Mouse (Mus musculus): ENCODE data around the gene Msi2. TPM values are rescaled to one million over a fixed set of nuclear protein-coding genes. Genes with fewer than 3 reads are reported as not detected.
A peak's percentile ranks its signal among the peaks of the same experiment; 100 is the strongest.

The Msi2 gene
- polyA plus RNA-seq (2015; fragmentation: Nextera tagmentation; extraction: Ambion mirVana), result 36.6 and 41.0 TPM in 2 replicates

DNA sequence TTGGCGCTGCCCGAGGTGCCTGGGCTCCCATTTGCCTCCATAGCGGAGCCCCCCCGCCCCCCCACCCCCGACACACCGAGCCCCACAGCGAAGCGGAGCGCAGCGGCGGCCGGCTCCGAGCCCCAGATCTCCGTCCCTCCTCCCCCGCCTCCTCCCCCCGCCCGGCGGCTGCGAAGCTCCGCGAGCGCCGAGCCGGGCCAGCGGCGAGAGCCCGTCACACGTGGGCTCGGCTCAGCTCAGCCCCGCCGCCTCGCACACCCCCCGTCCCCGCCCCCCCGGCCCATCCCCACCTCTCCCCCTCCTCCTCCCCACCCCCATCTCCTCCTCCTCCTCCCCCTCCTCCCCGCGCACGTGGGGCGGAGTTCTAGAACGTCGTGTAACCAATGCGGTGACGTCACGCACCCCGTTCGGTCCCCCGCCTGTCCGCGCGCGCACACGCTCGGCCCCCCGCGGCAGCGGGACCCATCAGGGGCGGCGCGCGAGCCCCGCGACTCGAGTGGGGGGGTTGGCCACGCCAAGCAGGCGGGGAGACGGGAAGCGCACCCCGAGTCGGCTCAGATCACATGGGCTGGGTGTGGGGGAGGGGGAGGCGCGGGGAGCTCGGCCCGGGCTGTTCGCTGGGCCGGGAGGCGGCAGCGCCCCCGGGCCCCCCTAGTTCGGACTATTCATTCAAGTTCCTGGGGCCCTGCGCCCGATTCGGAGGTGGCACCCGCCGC lies at the start of gene Msi2:
Gene Msi2 (minus strand): TSS at position 464 of the 716 bp plus-strand sequence.
- peak within 1 kb of the TSS; percentile 92 for H3K4me3 ChIP-seq
- 2% methylated on average over 47 of the region's 84 CpGs for WGBS
- no peaks in the 10 kb centered on the region for H3K9me3 ChIP-seq
- H3K36me3 ChIP-seq, result no peaks in the 10 kb centered on the region
- peak within 1 kb of the TSS; percentile 99 for H3K9ac ChIP-seq
- H3K4me1 ChIP-seq (replicated peaks), result peaks cover 63% of the 10 kb centered on the region
- H3K4me2 ChIP-seq, result peak within 1 kb of the TSS; percentile 92
- H3K27me3 ChIP-seq, result no peaks in the 10 kb centered on the region
- ATAC-seq (ENCODE audit: low FRiP score), result peak; percentile 88
- peak within 1 kb of the TSS; percentile 96 for H3K27ac ChIP-seq

DNA sequence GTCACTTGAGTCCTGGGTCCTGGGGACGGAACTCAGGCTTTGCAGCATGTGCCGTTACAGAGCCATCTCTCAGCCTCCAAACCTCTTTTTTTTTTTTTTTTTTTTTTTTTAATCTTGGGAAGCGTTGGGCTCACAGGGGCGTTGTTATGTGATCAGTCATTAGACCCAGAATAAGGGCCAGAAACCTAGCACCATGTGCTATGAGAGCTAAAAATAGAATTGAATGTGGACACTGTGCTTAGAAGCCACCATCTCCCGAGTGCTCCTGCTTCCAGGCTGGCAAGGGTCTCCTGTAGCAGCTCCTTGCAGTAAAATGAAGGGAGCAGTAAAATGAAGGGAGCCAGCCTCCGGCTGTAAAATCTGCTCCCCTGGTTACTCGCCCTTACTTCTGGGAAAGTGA lies 47.3 kb upstream of the Msi2 start:
- Histone ChIP-seq H3K36me3 (no peaks in the 10 kb centered on the region), H3K27me3 (no peaks in the 10 kb centered on the region), H3K9me3 (no peaks in the 10 kb centered on the region), H3K4me1 (replicated peaks) (no peaks in the 10 kb centered on the region; the same call in 1 of the 2 replicates), H3K4me2 (no peak overlapping the region), H3K9ac (no peak overlapping the region), H3K4me3 (no peak overlapping the region), H3K27ac (no peak overlapping the region)
- 55% methylated on average over 7 of the region's 7 CpGs for WGBS
- no peak for ATAC-seq (ENCODE audit: low FRiP score)

DNA sequence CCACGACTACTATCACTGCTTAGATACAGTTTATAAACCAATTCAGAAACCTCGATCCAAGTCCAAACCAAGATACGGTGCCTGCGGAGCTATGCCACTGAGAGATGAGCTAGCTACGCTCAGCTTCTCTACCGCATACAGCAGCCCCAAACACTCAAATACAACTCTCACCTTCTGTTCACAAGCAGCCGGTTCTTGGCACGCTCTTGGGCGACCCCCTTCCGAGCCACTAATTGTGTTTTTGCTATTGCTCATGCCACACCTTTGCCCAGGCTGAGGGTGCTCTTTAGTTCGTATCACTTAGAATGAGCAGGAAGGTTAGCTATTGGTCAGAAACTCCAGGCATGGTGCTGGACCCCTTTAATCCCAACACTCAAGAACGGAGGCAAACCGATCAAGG lies 45.1 kb upstream of the Msi2 start:
- Histone ChIP-seq H3K4me3 (no peak overlapping the region), H3K4me2 (no peak overlapping the region), H3K9ac (no peak overlapping the region), H3K4me1 (replicated peaks) (peaks cover 3% of the 10 kb centered on the region; the same call in 1 of the 2 replicates), H3K36me3 (no peaks in the 10 kb centered on the region), H3K27ac (no peak overlapping the region), H3K9me3 (no peaks in the 10 kb centered on the region), H3K27me3 (no peaks in the 10 kb centered on the region)
- no peak for ATAC-seq (ENCODE audit: low FRiP score)
- 90% methylated on average over 13 of the region's 13 CpGs for WGBS

DNA sequence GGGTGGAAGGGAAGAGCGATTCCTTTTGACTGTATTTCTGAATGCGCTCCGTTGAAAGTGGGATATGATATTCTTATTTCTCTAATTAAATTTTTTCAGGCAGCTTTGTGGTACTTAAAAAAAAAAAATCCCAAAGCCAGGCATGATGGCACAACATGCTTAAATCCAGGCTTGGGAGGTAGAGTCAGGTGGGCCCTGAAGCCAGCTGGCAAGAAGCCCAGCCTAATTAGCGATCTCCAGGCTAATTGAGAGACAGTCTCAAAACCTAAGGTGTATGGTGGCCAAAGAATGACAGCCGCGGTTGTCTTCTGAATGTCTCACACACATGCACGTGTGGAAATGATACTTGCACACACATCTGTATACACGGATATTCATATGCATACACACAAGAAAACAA lies 41.2 kb upstream of the Msi2 start:
- no peak for ATAC-seq (ENCODE audit: low FRiP score)
- Histone ChIP-seq H3K27ac (0 out of 2 replicates have a peak overlapping the region, but pooled peaks have one; percentile 35), H3K4me3 (no peak overlapping the region), H3K9me3 (no peaks in the 10 kb centered on the region), H3K9ac (no peak overlapping the region), H3K27me3 (no peaks in the 10 kb centered on the region), H3K4me1 (replicated peaks) (peaks cover 4% of the 10 kb centered on the region; the same call in 1 of the 2 replicates), H3K36me3 (no peaks in the 10 kb centered on the region), H3K4me2 (no peak overlapping the region)
- 81% methylated on average over 8 of the region's 8 CpGs for WGBS

DNA sequence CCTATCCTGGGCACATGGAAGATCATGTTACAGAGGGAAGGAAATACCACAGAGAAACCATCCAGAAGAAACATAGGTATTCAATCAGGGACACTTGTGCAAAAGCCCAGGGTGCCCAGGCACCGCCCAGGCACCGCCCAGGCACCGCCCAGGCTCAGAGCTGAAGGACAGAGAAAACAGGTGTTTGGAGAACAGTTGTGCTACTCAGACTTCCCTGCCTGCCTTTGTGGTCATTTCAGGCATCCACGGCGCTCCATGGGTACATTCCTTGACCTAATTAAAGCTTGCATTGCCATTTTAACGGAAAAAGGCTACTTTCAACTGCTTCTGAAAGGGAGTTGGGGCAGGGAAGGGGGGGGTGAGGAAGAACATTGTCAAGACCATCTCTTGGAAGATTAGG lies 40.1 kb upstream of the Msi2 start:
- 46% methylated on average over 6 of the region's 6 CpGs for WGBS
- H3K9ac ChIP-seq, result no peak overlapping the region
- no peak overlapping the region for H3K4me3 ChIP-seq

DNA sequence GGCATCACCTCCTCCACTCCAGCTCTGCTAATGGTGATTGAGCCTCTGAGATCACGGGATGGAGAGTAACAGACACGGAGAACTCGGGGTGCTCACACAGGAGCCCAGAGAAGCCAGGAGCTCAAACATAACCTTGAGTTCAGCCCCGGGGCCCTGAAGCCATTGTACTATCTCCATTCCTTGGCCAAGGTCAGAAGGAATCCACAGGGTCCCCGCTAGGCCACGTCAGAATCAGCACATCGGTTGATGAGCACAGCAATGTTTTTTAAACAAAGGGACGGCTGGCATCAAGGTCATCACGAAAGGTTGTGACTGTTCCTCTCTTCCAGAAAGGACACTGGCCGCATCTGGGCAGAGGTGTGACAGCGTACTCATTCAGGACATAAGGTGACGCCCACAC lies 27.0 kb upstream of the Msi2 start:
- Histone ChIP-seq H3K4me2 (no peak overlapping the region), H3K9me3 (no peaks in the 10 kb centered on the region; the same call in 1 of the 2 replicates), H3K4me3 (no peak overlapping the region), H3K36me3 (no peaks in the 10 kb centered on the region), H3K9ac (no peak overlapping the region), H3K4me1 (replicated peaks) (no peaks in the 10 kb centered on the region), H3K27me3 (no peaks in the 10 kb centered on the region), H3K27ac (no peak overlapping the region)
- no peak for ATAC-seq (ENCODE audit: low FRiP score)
- 86% methylated on average over 12 of the region's 12 CpGs for WGBS

More for the DNA sequence above, 40.1 kb upstream of the Msi2 start:
- ATAC-seq (ENCODE audit: low FRiP score), result no peak
- no peaks in the 10 kb centered on the region for H3K36me3 ChIP-seq
- peaks cover 4% of the 10 kb centered on the region; the same call in 1 of the 2 replicates for H3K4me1 ChIP-seq (replicated peaks)
- H3K9me3 ChIP-seq, result no peaks in the 10 kb centered on the region
- H3K27me3 ChIP-seq, result no peaks in the 10 kb centered on the region
- no peak overlapping the region for H3K27ac ChIP-seq
- no peak overlapping the region for H3K4me2 ChIP-seq

DNA sequence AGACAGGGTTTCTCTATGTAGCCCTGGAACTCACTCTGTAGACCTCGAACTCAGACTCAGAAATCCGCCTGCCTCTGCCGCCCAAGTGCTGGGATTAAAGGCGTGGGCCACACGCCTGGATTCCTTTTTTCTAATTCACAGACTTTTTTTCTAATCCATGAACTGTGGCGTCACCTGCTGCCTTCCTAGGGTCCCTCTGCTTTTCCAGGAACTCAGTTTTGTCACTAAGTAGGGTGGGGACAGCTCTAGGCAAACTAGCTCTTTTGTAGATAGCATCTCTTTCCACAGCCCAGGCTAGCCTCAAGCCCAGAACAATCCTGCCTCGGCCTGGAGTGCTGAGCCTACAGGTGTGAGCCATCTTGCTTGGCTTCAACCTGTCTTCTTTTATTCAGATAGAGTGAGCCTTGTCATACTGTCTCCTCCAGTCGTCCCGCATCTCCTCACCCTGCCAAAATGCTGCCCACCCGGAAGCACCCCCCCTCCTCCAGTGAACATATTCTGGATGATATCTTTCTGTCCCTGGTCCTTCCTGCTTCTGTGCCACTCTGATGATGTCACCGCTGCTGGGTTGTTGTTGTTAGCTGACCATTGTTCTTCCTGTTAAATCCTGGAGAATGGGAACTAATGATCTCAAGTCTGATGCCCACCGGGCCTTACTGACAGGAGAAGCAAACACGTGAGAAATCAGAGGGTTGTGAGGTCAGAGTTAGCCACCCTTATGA lies 21.4 kb upstream of the Msi2 start:
- 92% methylated on average over 13 of the region's 13 CpGs for WGBS
- no peak for ATAC-seq (ENCODE audit: low FRiP score)
- H3K9ac ChIP-seq, result no peak overlapping the region

DNA sequence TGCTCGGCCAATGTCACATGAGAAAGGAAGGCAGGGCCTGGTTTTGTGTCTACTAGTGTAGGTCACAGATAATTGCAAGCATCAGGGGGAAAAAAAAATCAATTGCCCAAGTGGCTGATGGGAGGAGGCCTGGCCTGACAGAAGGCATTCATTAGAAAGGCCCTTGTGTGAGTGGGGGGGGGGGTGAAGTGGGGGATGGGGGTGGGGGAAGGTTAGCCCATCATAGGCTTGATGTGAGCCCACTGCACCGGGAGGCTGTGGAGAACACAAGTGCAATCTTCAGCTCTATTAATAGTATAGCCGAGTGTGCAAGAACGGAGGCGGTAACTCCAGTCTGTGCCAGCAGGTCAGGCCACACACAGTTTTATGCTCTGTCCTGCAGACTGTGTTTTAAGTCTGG lies 11.1 kb upstream of the Msi2 start:
- Histone ChIP-seq H3K4me3 (no peak overlapping the region), H3K36me3 (no peaks in the 10 kb centered on the region), H3K4me1 (replicated peaks) (peaks cover 29% of the 10 kb centered on the region), H3K4me2 (no peak overlapping the region), H3K27me3 (no peaks in the 10 kb centered on the region), H3K9me3 (no peaks in the 10 kb centered on the region), H3K27ac (peak overlapping the region; percentile 48), H3K9ac (no peak overlapping the region)
- ATAC-seq (ENCODE audit: low FRiP score), result no peak
- 36% methylated on average over 5 of the region's 5 CpGs for WGBS

More for the DNA sequence above, 21.4 kb upstream of the Msi2 start:
- H3K9me3 ChIP-seq, result no peaks in the 10 kb centered on the region
- no peak overlapping the region for H3K4me3 ChIP-seq
- H3K27me3 ChIP-seq, result no peaks in the 10 kb centered on the region
- no peak overlapping the region for H3K4me2 ChIP-seq
- no peak overlapping the region for H3K27ac ChIP-seq
- H3K36me3 ChIP-seq, result no peaks in the 10 kb centered on the region
- no peaks in the 10 kb centered on the region for H3K4me1 ChIP-seq (replicated peaks)

DNA sequence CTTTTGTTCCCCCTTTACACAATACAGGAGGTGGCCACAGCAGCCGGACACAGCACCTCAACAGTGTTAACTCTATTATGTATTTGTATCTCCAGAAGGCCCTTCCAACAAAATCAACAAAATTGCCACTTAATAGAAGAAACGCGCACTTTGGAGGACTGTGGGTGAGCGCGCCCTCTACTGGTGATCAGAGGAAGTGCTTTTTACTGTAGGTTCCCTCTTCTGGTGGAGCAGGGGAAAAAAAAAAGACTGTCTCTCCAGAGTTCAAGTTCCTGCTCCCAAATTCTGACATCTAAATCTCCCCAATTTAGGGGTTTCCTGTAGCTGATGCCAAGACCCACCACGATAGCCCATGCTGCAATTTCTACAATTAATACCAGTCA lies 10.2 kb upstream of the Msi2 start:
- Histone ChIP-seq H3K9me3 (no peaks in the 10 kb centered on the region), H3K27ac (peak overlapping the region; percentile 58; the same call in 1 of the 2 replicates), H3K4me1 (replicated peaks) (peaks cover 29% of the 10 kb centered on the region), H3K4me2 (no peak overlapping the region), H3K27me3 (no peaks in the 10 kb centered on the region), H3K36me3 (no peaks in the 10 kb centered on the region), H3K4me3 (no peak overlapping the region), H3K9ac (0 out of 2 replicates have a peak overlapping the region, but pooled peaks have one; percentile 29)
- WGBS, result 3% methylated on average over 6 of the region's 6 CpGs
- ATAC-seq (ENCODE audit: low FRiP score), result no peak

DNA sequence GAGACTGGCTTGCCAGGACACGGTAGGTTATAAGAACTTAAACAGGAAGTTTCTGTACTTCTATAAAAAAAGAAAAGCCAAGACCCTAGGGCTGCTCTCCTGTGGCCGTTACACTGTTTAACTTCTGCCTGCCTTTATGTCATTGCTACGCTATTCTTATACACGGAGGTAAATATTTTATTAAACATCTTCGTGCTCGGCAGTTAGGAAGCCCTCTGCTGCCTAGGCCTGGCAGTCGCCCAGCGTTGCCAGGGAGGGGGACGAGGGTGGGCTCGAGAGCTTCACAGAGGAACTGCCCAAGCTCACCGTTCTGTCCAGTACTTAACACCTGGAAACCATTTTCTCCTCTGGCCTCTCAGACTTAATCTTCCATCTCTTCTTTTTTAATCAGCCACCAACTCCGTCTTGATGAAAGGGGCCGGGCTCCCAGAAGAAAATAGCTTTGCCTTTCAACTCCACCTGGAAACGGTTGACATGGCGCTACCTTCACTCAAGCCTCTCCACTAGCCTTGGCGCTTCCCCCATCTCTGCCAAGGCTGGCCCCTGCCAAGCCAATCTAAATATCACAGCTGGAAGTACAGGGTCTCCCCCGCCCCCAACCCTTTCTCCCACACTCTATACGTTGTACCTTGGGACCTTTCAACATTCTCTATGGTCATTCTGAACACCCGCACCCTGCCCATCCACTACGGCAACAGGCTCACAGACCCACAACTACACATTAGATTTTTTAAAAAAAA lies 9.6 kb upstream of the Msi2 start:
- peaks cover 29% of the 10 kb centered on the region for H3K4me1 ChIP-seq (replicated peaks)
- peak overlapping the region; percentile 58 for H3K27ac ChIP-seq
- ATAC-seq (ENCODE audit: low FRiP score), result 0 out of 2 replicates have a peak, but pooled peaks have one; percentile 39
- no peak overlapping the region for H3K4me2 ChIP-seq
- 0 out of 2 replicates have a peak overlapping the region, but pooled peaks have one; percentile 29 for H3K9ac ChIP-seq
- no peaks in the 10 kb centered on the region for H3K27me3 ChIP-seq
- H3K9me3 ChIP-seq, result no peaks in the 10 kb centered on the region
- 62% methylated on average over 20 of the region's 20 CpGs for WGBS
- H3K4me3 ChIP-seq, result no peak overlapping the region
- no peaks in the 10 kb centered on the region for H3K36me3 ChIP-seq

DNA sequence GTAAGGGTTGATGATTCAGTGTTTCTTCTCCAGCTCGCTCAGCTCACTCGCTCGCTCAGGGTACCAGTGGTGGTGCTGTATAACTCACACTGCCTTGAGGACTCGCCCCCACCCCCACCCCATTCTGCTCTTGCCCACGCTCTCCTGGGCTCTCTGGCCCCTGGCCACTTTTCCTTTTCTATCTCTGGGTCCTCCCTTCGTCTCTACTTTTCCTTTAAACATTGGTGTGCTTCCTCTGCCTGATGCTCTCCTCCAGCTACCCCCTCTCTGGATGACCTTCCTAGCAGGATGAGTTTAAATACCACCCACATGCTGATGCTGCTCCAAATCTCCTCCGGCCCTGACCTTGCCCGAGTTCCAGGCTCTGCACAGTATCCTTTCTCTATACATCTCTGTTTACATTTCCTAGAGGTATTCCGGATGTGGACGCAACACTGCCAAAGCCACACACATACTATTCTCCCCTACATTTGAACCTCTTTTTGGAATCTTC lies 2.9 kb upstream of the Msi2 start:
- no peaks in the 10 kb centered on the region for H3K9me3 ChIP-seq
- H3K27ac ChIP-seq, result no peak overlapping the region; the same call in 1 of the 2 replicates
- H3K36me3 ChIP-seq, result no peaks in the 10 kb centered on the region
- H3K4me1 ChIP-seq (replicated peaks), result peaks cover 37% of the 10 kb centered on the region
- no peak overlapping the region for H3K9ac ChIP-seq
- no peak overlapping the region for H3K4me3 ChIP-seq
- 66% methylated on average over 10 of the region's 10 CpGs for WGBS
- no peaks in the 10 kb centered on the region for H3K27me3 ChIP-seq
- ATAC-seq (ENCODE audit: low FRiP score), result no peak
- H3K4me2 ChIP-seq, result no peak overlapping the region
